Mouse (Mus musculus): ENCODE measurements around the gene Dcp1b. TPM values are rescaled to one million over a fixed set of nuclear protein-coding genes. Genes with fewer than 3 reads are reported as not detected.

Dcp1b gene
- total and polyA plus RNA-seq, 2 experiments from 2014 or later: 11.4 to 12.4 TPM

- DNase-seq (ENCODE audit: low spot score) (no peak), ATAC-seq (ENCODE audit: insufficient read depth, low read depth) (no peak)
- H3K4me2 ChIP-seq (ENCODE audit: low read depth, low read length): no peak overlapping the region
- H3K4me1 ChIP-seq (ENCODE audit: control insufficient read depth, insufficient read depth): no peaks in the 10 kb centered on the region
- H3K9ac ChIP-seq (replicated peaks; ENCODE audit: low read depth, low read length): no peak overlapping the region
- H3K9me3 ChIP-seq (replicated peaks; ENCODE audit: control insufficient read depth, low read length): peaks cover 8% of the 10 kb centered on the region
- no peaks in the 10 kb centered on the region for H3K27me3 ChIP-seq (ENCODE audit: control insufficient read depth, insufficient read depth, low read length)
- H3K36me3 ChIP-seq (replicated peaks; ENCODE audit: control insufficient read depth, insufficient read depth, low read length): no peaks in the 10 kb centered on the region
- H3K4me3 ChIP-seq (ENCODE audit: low read depth, low read length): no peak overlapping the region
- TF ChIP-seq CTCF (IDR thresholded peaks at IDR 0.05; ENCODE audit: low read depth) (no peak), EP300 (IDR thresholded peaks at IDR 0.05; ENCODE audit: low read depth) (no peak)
- 62% methylated on average over 3 of the region's 3 CpGs for WGBS
- no peak overlapping the region for H3K27ac ChIP-seq (ENCODE audit: low read depth)
Observed at GRCm38 (mm10) chr6:119248578-119248977, 73.5 kb downstream of the Dcp1b start.

- H3K36me3 ChIP-seq (replicated peaks; ENCODE audit: control insufficient read depth, insufficient read depth, low read length): no peaks in the 10 kb centered on the region
- H3K27me3 ChIP-seq (ENCODE audit: control insufficient read depth, insufficient read depth, low read length): no peaks in the 10 kb centered on the region
- H3K27ac ChIP-seq (ENCODE audit: low read depth): no peak overlapping the region
- TF ChIP-seq CTCF (IDR thresholded peaks at IDR 0.05; ENCODE audit: low read depth) (no peak), EP300 (IDR thresholded peaks at IDR 0.05; ENCODE audit: low read depth) (no peak)
- H3K4me1 ChIP-seq (ENCODE audit: control insufficient read depth, insufficient read depth): no peaks in the 10 kb centered on the region
- peaks cover 8% of the 10 kb centered on the region for H3K9me3 ChIP-seq (replicated peaks; ENCODE audit: control insufficient read depth, low read length)
- H3K4me2 ChIP-seq (ENCODE audit: low read depth, low read length): no peak overlapping the region
- no peak overlapping the region for H3K4me3 ChIP-seq (ENCODE audit: low read depth, low read length)
- 82% methylated on average over 10 of the region's 10 CpGs for WGBS
- no peak for ATAC-seq (ENCODE audit: insufficient read depth, low read depth)
- H3K9ac ChIP-seq (replicated peaks; ENCODE audit: low read depth, low read length): no peak overlapping the region
- DNase-seq (ENCODE audit: low spot score): no peak
Observed at GRCm38 (mm10) chr6:119249726-119250125, 74.7 kb downstream of the Dcp1b start.

GRCm38 (mm10) chr6:119251704-119252103 is 76.7 kb downstream of the Dcp1b start:
- H3K9ac ChIP-seq (replicated peaks; ENCODE audit: low read depth, low read length): no peak overlapping the region
- no peak overlapping the region for H3K4me3 ChIP-seq (ENCODE audit: low read depth, low read length)
- TF ChIP-seq EP300 (IDR thresholded peaks at IDR 0.05; ENCODE audit: low read depth) (no peak), CTCF (IDR thresholded peaks at IDR 0.05; ENCODE audit: low read depth) (no peak)
- H3K27ac ChIP-seq (ENCODE audit: low read depth): no peak overlapping the region
- DNase-seq (ENCODE audit: low spot score): no peak
- no peak overlapping the region for H3K4me2 ChIP-seq (ENCODE audit: low read depth, low read length)
- 71% methylated on average over 4 of the region's 4 CpGs for WGBS
- H3K27me3 ChIP-seq (ENCODE audit: control insufficient read depth, insufficient read depth, low read length): no peaks in the 10 kb centered on the region
- H3K9me3 ChIP-seq (replicated peaks; ENCODE audit: control insufficient read depth, low read length): no peaks in the 10 kb centered on the region
- H3K36me3 ChIP-seq (replicated peaks; ENCODE audit: control insufficient read depth, insufficient read depth, low read length): no peaks in the 10 kb centered on the region
- no peaks in the 10 kb centered on the region for H3K4me1 ChIP-seq (ENCODE audit: control insufficient read depth, insufficient read depth)
- no peak for ATAC-seq (ENCODE audit: insufficient read depth, low read depth)

Other genes with a start within 250 kb of the Dcp1b start
- gene Cacna1c, start 21.2 kb downstream of the Dcp1b start, total RNA-seq (2014; rRNA removed; ENCODE audit: low replicate concordance): 120 and 159 TPM in 2 replicates
- gene Cacna1c, start 21.2 kb downstream of the Dcp1b start, polyA plus RNA-seq (2015; fragmentation: Nextera tagmentation; extraction: Ambion mirVana): 46.5 and 51.3 TPM in 2 replicates
- not detected in 2 replicates for gene Cacna2d4, start 61.3 kb downstream of the Dcp1b start, total RNA-seq (2014; rRNA removed; ENCODE audit: low replicate concordance)
- gene Cacna2d4, start 61.3 kb downstream of the Dcp1b start, polyA plus RNA-seq (2015; fragmentation: Nextera tagmentation; extraction: Ambion mirVana): not detected in 2 replicates
- not detected in 2 replicates for gene Lrtm2, start 155.5 kb downstream of the Dcp1b start, total RNA-seq (2014; rRNA removed; ENCODE audit: low replicate concordance)
- 0.03 and 0.10 TPM in 2 replicates for gene Lrtm2, start 155.5 kb downstream of the Dcp1b start, polyA plus RNA-seq (2015; fragmentation: Nextera tagmentation; extraction: Ambion mirVana)
- gene Adipor2, start 242.5 kb downstream of the Dcp1b start, total RNA-seq (2014; rRNA removed; ENCODE audit: low replicate concordance): 55.0 and 62.5 TPM in 2 replicates
- gene Adipor2, start 242.5 kb downstream of the Dcp1b start, polyA plus RNA-seq (2015; fragmentation: Nextera tagmentation; extraction: Ambion mirVana): 42.4 and 42.9 TPM in 2 replicates